Mouse (Mus musculus) liver, embryonic 14.5 days (tissue): Measurements from ENCODE around the gene Cct7.

Experiments used
- CTCF ChIP-seq: IDR thresholded peaks from 2 replicates; pipeline ENCODE4 v1.5.1; 2016; ENCODE audit warnings: antibody characterized with exemption, low read depth, control low read depth
- EP300 ChIP-seq: IDR thresholded peaks from 2 replicates; pipeline ENCODE4 v1.6.1; 2016; ENCODE audit warnings: antibody characterized with exemption, low read depth

DNA sequence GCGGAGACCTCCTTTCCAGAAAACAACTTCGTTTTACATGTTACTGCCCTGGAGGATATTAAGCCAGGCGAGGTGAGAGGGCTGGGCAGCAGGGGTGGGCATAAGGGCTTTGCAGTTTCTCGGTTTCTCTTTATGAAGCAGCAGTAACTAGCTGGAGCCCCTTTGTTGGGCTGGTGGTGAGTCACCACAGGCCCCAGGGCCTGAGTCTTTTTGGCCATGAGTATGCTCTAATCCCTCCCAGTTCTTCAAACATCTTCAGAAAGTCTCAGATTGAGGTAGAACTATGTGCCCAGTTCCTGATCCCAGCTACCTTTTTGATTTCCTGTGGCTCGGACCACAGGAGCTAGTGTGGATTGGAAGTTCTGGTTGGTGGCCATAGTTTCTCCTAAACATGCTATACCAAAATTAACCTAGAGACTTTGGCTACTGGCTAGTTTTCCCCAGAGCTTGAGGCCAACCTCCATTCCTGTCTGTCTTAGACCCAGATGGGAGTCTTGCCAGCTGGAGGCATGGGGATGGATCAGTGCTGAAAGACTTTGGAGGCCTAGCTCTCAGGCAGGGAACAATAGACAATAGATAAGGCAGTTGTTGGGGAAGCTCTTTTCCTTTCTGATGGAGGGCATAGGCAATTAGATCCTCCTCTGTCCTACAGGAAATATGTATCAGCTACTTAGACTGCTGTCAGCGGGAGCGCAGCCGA lies 6.9 kb upstream of the Cct7 start:
- TF ChIP-seq CTCF (no peak), EP300 (no peak)
